Mouse (Mus musculus): ENCODE results near the gene Pgghg.

DNA sequence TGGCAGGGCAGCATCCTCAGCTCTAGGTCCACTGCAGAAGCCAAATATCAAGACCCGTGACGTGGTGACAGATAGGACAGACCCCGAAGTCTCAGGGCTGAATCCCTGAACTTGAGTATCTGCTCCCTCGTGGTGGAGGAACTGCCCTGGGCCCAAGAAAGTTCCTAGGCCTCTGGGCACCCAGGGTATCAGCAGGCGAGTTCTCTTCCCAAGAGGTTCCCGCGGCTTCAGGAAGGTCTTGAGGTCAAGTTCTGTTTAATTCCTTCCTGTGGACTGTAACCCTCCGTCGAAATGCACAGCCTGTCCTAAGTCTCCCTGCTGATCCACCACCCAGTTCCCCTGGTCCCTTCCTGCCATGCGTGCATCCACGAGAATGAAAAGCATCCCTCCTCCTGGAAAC lies 11.9 kb downstream of the Pgghg start:
- TF ChIP-seq CTCF (IDR thresholded peaks at IDR 0.05; ENCODE audit: borderline replicate concordance, control insufficient read depth, extremely low read depth, insufficient read depth, low read length, poor library complexity) (no peak), POLR2A (IDR thresholded peaks at IDR 0.05; ENCODE audit: control insufficient read depth, extremely low read depth, insufficient read depth, low read length, poor library complexity) (no peak)
